Mouse (Mus musculus) B cell, adult 2 months (primary cell): Measurements from ENCODE around the gene Prkca.
A peak's percentile ranks its signal among the peaks of the same experiment; 100 is the strongest.

Source experiments
- DNase-seq, 2 experiments: peaks; one replicate each; pipeline ENCODE4 v3.0.0; 2022

Prkca gene

DNA sequence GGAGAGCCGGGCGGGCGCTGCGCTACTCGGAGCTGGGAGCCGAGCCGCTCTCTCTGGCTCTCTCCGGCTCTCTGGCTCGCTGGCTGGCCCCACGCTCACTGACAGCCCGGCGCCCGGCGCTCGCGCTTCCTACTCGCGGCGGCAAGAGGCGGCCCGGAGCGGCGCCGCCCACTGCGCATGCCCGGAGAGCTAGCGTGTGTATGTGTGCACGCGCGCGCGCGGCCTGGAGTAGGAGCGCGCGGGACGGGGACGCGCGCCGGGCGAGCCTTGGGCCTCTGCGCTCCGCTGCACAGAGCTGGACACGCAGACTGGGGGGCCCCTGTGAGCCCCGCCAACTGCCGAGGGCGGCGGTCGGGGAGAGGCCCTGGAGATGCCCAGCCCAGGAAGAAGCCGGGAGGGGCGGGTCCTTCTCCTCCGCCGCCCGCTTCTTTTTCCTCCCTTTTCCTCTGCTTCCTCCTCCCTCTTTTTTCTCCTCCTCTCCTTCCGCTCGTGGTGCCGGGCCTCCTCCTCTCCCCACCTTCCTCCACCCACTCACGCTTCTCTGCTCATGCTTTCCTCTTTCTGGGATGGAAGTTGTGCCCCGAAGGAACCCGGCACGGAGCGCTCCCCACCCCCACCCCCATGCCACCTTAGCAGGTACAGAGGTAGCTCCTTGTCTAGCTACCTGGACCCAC lies at the start of gene Prkca:
Gene Prkca, minus strand, starts transcription at position 140 of the 674 bp plus-strand sequence.
- DNase-seq = peak; percentile 85 to 89

DNA sequence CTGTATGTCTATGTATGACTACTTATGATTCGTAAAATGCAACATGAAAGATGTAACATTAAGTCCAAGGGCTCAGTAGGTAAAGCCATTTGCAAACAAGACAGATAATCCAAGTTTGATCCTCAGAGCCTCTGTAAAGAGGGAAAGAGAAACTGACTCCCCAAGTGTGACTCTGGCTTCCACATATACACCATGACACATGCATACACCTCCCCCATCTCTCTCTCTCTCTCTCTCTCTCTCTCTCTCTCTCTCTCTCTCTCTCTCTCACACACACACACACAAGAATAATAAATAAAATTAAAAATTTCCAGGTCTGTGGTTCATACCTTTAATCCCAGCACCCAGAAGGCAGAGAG lies 41.9 kb upstream of the Prkca start:
- DNase-seq = no peak

DNA sequence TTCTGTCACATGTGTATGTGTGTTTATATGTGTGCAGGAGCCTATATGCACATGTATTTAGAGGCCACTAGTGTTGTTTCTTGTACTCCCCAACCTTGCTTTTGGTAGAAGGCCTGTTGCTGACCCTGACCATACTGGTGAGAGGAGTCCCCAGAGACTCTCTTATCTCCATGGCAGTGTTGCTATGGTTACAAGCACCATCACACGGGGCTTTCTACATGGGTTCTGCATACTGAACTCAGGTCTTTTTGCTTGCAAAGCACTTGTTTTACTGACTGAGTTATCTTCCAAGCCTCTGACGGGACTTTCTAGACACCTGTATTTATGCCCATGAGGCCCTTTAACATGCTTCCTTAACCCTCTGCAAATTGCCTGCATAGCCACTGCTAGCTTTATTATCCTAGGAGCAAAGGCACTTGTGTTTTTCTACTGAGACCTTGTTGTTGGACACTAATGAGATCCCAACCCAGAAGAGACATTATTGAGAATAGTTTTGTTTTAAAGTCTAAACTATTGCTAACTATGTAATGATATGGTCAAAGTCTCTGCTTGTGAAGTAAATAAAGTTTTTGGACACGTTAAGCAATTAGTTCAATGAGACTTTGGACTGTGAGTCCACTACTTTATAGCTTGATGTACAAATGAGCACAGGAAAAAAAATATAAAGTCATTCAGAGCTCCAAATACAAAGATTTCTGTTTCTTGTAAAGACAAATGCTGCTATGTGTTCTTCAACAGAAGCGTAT lies 41.4 kb upstream of the Prkca start:
- DNase-seq = no peak

DNA sequence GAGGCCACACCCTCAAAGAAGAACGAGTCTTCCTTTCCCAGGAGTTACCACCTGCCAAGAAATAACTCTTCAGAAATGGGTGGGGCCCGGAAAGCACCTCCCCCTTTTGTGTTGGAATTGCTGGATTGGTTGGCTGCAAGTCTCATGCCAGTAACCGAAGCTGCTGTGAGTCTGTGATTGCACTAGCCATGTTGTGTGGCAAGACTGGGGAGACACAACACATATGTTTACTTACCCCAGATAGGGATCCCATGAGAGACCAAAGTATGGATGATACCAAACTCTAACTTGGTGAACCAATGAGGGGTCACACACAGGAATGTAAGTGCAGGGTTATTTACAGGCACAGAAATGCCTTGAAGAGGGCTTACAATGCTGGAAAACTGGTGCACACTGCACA lies 38.9 kb upstream of the Prkca start:
- DNase-seq = no peak

DNA sequence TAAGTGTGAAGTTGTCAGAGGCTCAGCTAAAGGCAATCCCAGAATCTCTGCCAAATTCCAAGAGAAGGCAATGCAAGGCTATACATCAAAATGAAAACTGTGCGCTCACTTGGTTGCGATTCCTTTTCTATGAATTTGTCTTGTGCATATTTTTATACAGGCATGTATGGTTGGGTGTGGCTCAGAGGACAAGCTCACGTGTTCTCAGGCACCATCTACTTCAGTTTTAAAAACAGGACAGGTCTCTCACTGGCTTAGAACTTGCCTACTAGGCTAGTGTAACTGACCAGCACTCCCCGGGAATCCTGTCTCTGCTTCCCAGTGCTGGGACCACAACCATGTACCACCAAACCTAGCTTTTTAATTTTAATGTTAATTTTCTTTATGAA lies 34.6 kb upstream of the Prkca start:
- DNase-seq = no peak

DNA sequence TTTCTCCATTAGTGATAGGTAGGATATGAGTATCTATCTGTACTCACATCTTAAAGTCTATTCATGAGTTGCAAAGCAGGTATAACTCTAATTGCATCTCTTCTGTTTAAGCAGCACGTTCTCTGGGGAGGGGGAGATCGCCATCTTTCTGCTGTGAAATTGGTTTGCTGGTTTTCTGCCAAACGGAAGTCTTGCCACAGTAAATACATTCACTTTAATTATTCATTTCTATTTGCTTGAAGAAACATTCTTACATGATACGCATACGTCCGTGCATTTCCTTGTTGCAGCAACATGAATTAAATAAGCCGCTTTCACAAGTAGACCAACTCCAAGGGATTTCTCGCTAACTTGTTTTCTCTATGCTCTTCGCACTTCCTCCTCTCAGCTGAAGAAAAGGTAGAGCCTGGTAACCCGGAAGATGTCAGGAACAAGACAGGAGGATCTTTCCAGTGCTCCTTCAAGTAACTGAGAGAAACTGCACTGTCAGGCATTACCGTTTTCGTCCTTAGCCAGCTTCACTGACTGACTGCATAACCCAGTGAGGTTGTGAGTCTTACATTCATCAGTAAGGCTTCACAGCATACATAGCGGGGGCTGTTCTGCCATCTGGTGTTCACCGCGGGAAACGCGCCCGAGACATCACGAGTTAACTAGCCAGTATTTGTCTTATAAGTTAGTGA lies 34.1 kb upstream of the Prkca start:
- peak; percentile 82 to 84 for DNase-seq

DNA sequence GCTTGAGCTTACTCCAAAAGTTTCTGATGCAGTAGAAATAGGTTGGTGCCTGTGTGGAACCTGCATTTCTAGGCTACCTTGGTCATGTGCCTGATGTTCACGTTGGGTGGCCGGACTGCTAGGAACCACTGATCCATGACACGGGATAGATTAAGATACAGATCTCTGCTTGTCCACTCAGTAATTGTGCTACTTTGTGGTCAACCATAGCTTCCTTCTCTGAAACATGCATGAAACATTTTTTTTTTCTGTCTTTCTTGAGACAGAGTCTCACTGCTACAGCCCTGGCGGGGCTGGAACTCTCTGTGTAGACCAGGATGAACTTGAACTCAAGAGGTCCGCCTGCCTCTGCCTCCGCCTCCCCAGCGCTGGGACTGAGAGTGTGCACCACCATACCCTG lies 33.1 kb upstream of the Prkca start:
- DNase-seq = no peak

DNA sequence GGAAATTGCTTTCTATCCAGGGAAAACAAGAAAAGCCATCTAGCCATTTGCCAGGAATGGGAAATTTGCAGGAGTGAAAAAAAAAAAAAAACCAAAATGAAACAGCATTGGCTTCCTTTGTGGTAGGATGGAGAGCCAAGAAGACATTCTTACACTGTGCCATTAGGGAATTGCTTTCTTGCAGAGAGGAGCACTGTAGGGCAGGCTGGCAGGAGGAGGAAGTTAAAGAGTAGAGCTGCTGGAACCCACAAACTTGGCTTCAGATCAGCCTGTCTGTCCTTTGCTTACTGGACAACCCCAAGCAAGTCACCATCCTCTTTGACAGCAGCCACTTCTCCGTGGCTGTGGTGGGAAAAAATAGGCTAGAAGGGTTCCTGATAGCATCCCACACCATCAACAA lies 23.3 kb upstream of the Prkca start:
- DNase-seq = no peak

DNA sequence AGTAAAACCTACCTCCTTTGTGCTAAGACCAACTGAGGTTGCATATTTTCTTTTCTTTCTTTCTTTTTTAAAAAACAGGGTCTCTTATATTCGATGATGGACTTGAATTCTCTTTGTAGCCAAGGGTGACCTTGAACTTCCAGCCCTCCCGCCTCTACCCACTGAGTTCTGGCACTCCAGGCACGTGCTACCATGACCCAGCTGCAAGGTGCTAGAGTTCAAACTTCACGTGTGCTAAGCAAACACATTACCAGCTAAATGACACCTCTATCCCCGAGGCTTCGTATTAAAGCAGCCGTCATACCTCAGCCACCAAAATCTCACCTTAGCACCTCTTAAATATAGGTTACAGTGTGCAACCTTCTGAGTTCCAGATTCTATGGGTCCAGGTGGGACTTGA lies 21.9 kb upstream of the Prkca start:
- no peak for DNase-seq

DNA sequence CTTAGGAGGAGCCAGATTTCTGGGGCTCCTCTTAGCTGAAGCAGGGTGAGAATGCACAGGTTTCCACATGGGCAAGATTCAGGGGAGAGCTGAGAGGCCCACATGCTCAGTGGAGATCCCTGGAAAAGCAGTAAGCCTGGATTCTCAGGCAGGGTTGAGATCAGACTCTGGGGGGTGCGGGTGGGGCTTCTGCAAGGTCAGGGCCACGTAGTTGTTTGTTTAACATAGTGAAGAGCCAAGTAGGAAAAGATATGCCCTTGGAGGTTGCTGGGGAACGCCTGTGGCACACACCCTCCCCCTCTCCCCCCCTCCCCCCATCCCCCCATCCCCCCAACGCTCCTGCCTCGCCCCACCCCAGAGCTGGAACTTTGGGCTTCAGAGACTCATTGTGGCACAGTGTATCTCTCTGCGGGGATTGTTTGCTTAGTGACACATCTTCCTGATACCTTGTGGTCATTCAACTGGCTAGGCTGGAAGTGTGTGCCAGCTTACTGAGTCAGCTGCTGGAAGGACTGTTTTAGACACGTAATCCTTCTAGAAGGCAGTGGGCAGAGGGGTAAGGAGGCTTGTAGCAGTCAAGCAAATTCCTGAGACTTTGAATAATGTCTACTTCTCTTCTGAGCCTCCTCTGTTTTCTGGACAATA lies 21.3 kb upstream of the Prkca start:
- no peak for DNase-seq

DNA sequence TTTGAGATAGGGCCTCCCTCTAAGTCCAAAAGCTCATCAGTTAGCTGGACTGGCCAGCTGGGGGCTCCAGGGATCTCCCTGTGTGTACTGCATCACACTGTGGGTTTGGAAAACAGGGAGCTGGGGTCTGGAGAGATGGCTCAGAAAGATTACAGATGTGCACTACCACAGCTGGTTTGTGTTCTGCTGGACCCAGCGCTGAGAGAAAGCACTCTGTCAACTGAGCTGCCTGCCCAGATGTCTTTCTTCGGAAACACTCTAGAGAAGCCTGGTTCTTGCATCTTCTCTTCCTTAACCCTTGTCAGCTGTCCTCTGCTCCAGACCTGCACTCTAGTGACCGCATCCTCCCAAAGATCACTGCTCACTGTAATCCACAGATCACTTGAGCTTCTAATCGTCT lies 20.3 kb upstream of the Prkca start:
- no peak for DNase-seq

DNA sequence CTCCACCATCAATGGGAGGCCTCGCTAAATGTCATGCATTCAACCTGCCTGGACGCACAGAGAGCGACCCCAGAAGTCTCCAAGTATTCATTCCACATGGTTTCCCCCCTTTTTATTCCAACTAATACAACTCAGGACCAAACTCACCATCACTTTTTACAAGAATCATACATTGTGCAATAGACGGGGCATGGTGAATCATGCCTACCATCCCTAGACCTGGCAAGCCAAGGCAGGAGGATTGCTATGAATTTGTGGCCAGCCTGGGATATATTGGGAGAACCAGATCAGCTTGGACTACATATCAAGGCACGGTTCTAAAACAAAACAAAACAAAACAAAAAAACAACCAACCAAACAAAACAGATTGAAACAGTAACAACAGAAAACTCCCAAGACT lies 19.2 kb upstream of the Prkca start:
- no peak for DNase-seq

DNA sequence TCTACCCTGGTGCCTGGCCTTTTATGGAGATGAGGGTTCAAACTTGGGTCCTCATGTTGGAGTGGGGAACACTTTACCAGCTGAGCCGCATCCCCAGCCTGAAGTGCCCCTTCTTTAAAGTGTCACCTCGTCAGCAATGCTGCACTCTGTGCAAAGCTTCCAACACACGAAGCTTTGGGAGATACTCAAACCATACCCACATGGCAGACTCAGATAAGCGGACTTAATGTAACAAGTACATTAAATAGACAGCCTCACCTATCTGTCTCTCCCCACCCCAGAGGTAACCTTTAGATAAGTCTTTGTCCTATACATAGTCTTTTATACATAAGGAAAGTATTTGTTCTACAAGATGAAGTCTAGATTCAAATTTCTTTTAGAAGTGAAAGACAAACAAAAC lies 17.3 kb upstream of the Prkca start:
- no peak for DNase-seq

DNA sequence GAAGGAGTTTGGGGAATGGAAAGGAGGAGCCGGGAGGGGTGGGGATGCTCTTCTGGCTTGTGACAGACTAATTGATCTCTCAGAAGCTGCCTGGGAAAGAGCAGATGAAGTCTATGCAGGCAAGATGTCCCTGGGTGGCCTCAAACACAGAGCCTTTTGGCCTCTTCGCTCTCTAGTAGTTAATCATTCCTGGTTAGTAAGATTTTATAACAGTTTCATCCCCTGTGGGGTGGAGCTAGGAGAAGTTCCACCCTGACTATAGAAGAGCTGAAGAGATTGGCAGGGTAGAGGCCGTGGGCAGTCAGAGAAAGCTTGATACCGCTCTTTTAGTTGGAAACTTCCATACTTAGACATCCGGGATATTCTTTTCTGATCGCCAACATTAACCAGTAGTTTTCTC lies 15.2 kb upstream of the Prkca start:
- DNase-seq = no peak

DNA sequence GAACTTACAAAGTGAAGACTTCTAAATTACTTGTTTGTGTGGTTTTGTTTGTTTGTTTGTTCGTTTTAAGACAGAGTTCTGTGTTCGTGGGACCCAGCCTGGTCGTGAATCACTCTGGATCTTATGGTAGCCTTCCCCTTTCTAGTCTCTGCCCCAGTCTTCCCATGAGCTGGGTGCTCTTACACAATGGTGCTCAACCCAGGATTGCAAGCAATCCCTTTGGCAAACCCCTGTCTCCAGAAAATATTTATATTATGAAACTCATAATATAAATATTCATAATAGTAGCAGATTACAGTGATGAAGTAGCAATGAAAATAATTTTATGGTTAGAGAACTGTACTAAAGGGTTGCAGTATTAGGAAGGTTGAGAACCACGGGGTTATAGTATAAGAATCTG lies 12.3 kb upstream of the Prkca start:
- no peak for DNase-seq

DNA sequence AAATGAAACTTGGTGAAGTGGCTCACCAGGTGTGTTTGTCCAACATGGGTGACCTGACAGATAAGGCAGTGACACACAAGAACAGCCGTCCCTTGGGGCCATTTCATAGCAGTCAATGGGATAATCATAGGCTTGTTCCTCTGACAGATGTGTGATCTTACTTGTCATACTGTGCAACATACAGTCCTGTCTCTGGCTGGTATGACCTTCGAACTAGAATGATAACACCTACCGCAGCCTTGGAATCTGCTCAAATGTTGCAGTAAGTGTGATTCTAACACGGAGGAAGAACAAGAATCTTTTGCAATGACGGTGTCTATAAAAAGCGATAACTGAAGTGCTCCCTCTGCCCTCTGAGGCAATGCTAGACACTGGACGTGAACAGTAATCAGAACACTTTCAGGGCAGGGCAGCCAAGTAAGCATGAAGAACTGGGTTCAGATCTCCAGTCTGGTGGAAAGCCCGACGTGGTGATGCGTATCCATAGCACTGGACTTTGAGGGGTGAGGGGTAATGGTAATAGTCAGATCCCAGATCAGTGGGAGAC lies 9.2 kb upstream of the Prkca start:
- DNase-seq = no peak

DNA sequence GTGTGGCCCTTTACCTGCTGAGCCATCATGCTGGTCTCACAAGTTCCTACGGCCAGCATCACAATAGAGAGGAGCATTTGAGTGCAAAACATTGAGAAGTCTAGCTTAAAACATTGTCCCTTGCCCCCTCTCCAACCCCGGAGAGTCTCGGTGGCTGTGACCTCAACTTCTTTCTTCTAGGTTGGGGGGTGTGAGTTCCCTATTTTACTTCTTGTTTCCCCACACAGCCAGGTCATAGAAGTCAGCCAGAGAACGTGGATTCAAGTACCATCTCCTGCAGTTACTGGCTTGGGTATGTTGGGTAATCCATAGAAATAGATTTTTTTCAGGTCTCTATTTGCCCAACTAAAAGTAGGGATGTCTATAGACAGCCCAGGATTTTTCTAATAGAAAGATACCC lies 7.1 kb upstream of the Prkca start:
- DNase-seq = peak in 1 of 2 experiments; percentile 22

DNA sequence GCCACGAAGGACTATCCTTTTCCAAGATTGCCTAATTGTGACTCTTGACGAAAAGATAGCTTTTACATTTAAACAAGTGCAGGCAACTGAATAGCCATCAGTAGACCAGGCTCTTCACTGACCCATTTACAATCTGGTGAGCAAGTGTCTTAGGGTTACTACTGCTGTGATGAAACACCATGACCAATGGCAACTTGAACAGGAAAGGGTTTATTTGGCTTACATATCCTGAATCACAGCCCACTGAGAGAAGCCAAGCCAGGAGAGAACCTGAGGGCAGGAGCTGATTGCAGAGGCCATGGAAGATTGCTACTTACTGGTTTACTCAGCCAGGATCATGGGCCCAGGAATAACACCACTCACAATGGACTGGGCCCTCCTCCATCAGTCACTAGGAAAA lies 1.6 kb upstream of the Prkca start:
- DNase-seq = no peak

DNA sequence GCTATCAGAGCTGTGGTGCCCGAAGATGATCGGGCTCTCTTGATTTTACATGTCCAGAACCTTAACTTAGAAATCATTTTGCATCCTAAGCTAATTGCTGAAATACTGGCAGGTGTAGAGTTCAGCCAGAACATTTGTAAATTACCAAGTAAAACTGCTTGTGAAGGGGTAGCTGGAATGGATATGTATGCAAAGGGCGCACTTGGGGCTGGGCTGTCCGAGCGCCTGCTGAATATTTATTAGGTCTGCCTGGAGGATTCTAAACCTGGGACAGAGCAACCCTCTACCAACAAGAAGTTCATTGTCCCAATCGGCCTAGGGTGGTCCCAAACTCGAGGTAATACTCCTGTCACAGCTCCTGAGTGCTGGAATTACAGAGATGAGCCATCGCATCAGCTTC lies 1.0 kb upstream of the Prkca start:
- no peak for DNase-seq

DNA sequence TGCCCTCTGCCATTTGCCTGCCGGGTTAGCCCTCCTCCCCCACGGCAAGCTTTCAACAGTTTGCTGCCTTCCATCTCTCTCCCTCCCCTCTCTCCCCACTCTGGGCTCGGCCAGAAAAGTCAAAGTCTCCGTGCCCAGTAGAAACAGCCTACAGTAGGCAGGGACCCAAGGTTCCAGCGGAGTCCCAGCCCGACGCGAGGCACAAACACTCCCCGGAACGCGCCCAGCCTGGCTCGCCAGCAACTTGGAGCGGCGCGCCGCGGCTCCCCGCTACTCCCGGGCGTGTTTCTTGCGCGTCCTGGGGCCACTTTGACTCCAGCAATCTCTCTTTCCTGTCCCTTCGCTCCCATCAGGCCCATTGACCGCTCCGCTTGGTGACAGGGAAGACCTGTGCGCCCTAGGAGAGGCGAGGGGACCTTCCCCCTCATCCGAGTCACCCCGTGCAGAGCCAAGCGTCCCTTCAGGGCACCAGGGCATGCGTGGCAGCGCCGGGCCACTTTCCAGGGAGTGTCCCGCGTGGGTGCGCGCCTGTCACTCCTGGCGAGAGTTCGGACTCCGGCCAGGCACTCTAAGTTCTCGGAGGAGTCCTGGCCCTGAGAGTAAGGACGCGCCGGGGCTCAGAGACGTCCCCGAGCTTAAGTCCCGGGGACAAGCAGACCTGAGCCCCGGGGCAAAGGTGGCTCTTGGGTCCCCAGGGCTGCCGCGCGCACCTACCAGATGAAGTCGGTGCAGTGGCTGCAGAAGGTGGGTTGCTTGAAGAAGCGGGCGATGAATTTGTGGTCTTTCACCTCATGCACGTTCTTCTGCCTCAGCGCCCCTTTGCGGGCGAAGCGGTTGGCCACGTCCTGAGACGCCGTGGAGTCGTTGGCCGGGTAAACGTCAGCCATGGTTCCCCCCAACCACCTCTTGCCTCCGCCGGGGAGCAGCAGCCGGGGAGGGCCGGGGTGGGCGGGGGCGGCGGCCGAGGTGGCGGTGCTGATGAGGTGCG lies 653 bp downstream of the Prkca start, which contains the start of gene Apoh:
Gene Apoh, plus strand, starts transcription at position 574 of the 988 bp plus-strand sequence.
- peak; percentile 55 to 63 for DNase-seq

DNA sequence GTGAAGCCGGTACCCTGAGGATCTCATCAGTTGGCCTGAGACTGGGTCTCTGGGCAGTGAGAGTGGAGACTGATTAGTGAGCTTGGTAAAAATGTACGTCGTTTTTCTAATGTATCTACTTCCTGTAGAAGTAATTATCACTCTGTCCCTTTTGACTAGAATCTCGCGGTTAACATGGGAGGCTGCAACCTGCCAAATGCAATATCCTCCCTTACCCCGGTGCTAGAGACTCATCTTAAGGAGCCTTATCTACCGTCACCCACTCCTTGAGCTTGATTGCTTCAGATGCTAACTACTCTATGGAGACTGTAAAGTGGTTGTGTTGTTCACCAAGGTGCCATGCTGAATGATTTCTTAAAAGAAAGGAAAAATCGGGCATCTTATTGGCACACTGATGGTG lies 1.9 kb downstream of the Prkca start:
- no peak for DNase-seq

DNA sequence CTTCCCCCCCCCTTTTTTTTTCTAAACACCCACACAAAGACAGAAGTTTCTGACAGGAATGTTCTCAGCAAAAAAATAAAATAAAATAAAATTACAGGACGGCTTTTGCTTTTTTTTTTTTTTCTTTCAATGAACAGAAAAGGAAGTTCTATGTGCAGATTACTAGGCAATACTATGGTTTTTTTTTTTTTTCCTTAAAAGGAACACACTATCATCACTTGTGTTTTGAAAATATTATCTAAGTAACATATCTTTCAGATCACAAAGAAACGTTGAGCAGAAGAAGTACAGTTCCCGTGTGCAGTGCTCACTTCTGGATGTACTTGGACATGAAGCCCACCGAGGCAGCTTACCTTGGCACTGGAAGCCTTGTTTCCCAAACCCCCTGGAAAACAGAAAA lies 3.4 kb downstream of the Prkca start:
- DNase-seq = no peak
